ENCODE assay signal across 10 mouse cellular contexts in the genomic region with DNA sequence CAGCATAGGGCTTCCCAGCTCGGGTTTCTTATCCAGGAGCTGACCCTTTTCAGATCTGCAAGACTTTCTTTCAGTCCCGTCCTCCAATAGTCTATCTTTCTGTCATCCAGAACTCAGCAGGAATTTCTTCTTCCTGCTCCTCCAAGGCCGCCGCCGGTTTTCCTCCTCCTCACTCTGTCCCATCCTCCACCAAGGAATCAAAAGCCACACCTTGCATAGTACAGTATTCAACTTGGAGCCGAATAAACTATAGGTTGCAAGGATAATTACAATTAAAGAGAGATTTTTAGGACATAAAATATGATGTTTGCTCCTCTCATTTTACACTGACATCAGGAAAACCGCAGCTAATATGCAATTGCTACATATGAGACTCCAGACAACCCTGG. TPM values are rescaled to one million over a fixed set of nuclear protein-coding genes. Genes with fewer than 3 reads are reported as not detected.
A peak's percentile ranks its signal among the peaks of the same experiment; 100 is the strongest.
DNase-seq lines count a peak whose midpoint lies in the region; ATAC-seq and TF ChIP-seq lines count a peak whose summit lies in the region.
"Not testable (repeated sequence)": the region's sequence is repeated elsewhere in the genome, so short reads cannot be mapped to it uniquely, and the experiment has no call there.
"Had no signal": no experiment of that assay in that cellular context is flagged by ENCODE, and none has a peak within 500 bp of the region (broad histone marks: within the 10 kb centered on the region; RNA-seq: fewer than 3 reads in every experiment).

No protein-coding gene starts in this region.

- in situ Hi-C loops in CH12.LX (cut with MboI; ENCODE audit: low pct_ligation_motif_present, low pct_unique_long_range_greater_than_20kb, low sequenced_read_pairs), result loop anchor here (10.0 kb wide), 1 partner anchor 231 kb away; a partner anchor contains a TSS

- ATAC-seq in forebrain, embryonic 14.5 days, result peak; percentile 85
- peak; percentile 88 for ATAC-seq in kidney, embryonic 16.5 days (ENCODE audit: low FRiP score, low TSS enrichment)
- ATAC-seq in liver, embryonic 16.5 days (ENCODE audit: low read depth), result peak; percentile 45; the same call in 1 of the 2 replicates
- peak; percentile 91 for ATAC-seq in midbrain, embryonic 16.5 days
- peak; percentile 60; the same call in 1 of the 2 replicates for ATAC-seq in stomach, embryonic 16.5 days (ENCODE audit: insufficient read depth, low FRiP score)

- H3K79me2 ChIP-seq in CH12.LX (replicated peaks; ENCODE audit: control insufficient read depth, extremely low read depth, insufficient read depth, poor library complexity, severe bottlenecking), result not testable (repeated sequence)

- TF ChIP-seq POLR2A in CH12.LX (IDR thresholded peaks at IDR 0.05; ENCODE audit: low read depth, low read length); cortical plate, adult 2 months (IDR thresholded peaks at IDR 0.05; ENCODE audit: extremely low read depth, insufficient read depth, low read length): not testable (repeated sequence)

- H3K9me3 ChIP-seq in CH12.LX (replicated peaks; ENCODE audit: low read length); forebrain, embryonic 14.5 days (replicated peaks; ENCODE audit: control insufficient read depth, low read length); hindbrain, embryonic 10.5 days; kidney, embryonic 16.5 days (ENCODE audit: low read length); liver, embryonic 16.5 days (replicated peaks; ENCODE audit: control insufficient read depth, low read length); midbrain, embryonic 16.5 days (replicated peaks; ENCODE audit: control insufficient read depth, low read length, poor library complexity, severe bottlenecking); stomach, embryonic 16.5 days (replicated peaks; ENCODE audit: control insufficient read depth, low read length): not testable (repeated sequence)

- not testable (repeated sequence) for H3K36me3 ChIP-seq in CH12.LX (replicated peaks in 1 of 2; ENCODE audit: control insufficient read depth in 1 of 2, insufficient read depth in 1 of 2, low read length in 1 of 2); forebrain, embryonic 14.5 days (ENCODE audit: control insufficient read depth, insufficient read depth, low read length); hindbrain, embryonic 10.5 days; kidney, embryonic 16.5 days (ENCODE audit: insufficient read depth, low read length); liver, embryonic 16.5 days (ENCODE audit: control insufficient read depth, insufficient read depth); midbrain, embryonic 16.5 days (ENCODE audit: control insufficient read depth, insufficient read depth, low read length); stomach, embryonic 16.5 days (ENCODE audit: control insufficient read depth, insufficient read depth, low read length)

- peak overlapping the region; percentile 24; the same call in 1 of the 2 replicates for H3K4me2 ChIP-seq in CH12.LX (ENCODE audit: insufficient read depth, low read depth, poor library complexity, severe bottlenecking)
- H3K4me2 ChIP-seq in forebrain, embryonic 14.5 days (ENCODE audit: low read length), result peak overlapping the region; percentile 50
- peak overlapping the region; percentile 54 for H3K4me2 ChIP-seq in kidney, embryonic 16.5 days (replicated peaks; ENCODE audit: low read depth, low read length)
- H3K4me2 ChIP-seq in liver, embryonic 16.5 days (ENCODE audit: low read depth, low read length), result peak overlapping the region; percentile 68
- peak overlapping the region; percentile 59 for H3K4me2 ChIP-seq in midbrain, embryonic 16.5 days (ENCODE audit: low read length)
- H3K4me2 ChIP-seq in stomach, embryonic 16.5 days (ENCODE audit: low read depth, low read length), result peak overlapping the region; percentile 57

- not testable (repeated sequence) for DNase-seq in CH12.LX (ENCODE audit: extremely low read depth)
- peak; percentile 18 for DNase-seq in forebrain, embryonic 14.5 days (ENCODE audit: low spot score)
- DNase-seq in hindbrain, embryonic 10.5 days (ENCODE audit: low spot score), result peak; percentile 9

- not testable (repeated sequence) for TF ChIP-seq RAD21 in CH12.LX (IDR thresholded peaks at IDR 0.05; ENCODE audit: low read depth, low read length)

- 0 out of 2 replicates have a peak overlapping the region, but pooled peaks have one; percentile 44 for H3K9ac ChIP-seq in CH12.LX (ENCODE audit: insufficient read depth, low read depth)
- H3K9ac ChIP-seq in forebrain, embryonic 14.5 days (ENCODE audit: low read length), result peak overlapping the region; percentile 49
- H3K9ac ChIP-seq in kidney, embryonic 16.5 days (replicated peaks; ENCODE audit: low read length), result peak overlapping the region; percentile 63
- peak overlapping the region; percentile 60 for H3K9ac ChIP-seq in liver, embryonic 16.5 days (ENCODE audit: low read depth, low read length)
- H3K9ac ChIP-seq in midbrain, embryonic 16.5 days (ENCODE audit: low read depth, low read length), result peak overlapping the region; percentile 60; the same call in 1 of the 2 replicates
- peak overlapping the region; percentile 78; the same call in 1 of the 2 replicates for H3K9ac ChIP-seq in stomach, embryonic 16.5 days (ENCODE audit: low read length)

- not testable (repeated sequence) for H3K4me1 ChIP-seq in CH12.LX (ENCODE audit: control insufficient read depth in 1 of 2, insufficient read depth in 2 of 2); cortical plate, adult 2 months (ENCODE audit: control insufficient read depth, insufficient read depth, low read length); forebrain, embryonic 14.5 days (ENCODE audit: control insufficient read depth, insufficient read depth, low read length); hindbrain, embryonic 10.5 days (replicated peaks); kidney, embryonic 16.5 days (ENCODE audit: insufficient read depth, low read length); liver, embryonic 16.5 days (ENCODE audit: control insufficient read depth, low read depth, low read length); midbrain, embryonic 16.5 days (ENCODE audit: control insufficient read depth, insufficient read depth, low read length); stomach, embryonic 16.5 days (ENCODE audit: control insufficient read depth, insufficient read depth, low read length)

- TF ChIP-seq EP300 in CH12.LX (IDR thresholded peaks at IDR 0.05; ENCODE audit: low read length), result not testable (repeated sequence)

- dilution Hi-C loops in CH12.LX (cut with MboI; ENCODE audit: extremely low pct_ligation_motif_present, extremely low pct_unique_long_range_greater_than_20kb, low sequenced_read_pairs), result not testable (repeated sequence)

- H3K4me3 ChIP-seq in CH12.LX (replicated peaks in 1 of 3; ENCODE audit: low read depth in 2 of 3, low read length in 2 of 3, poor library complexity in 1 of 3), result peak overlapping the region in 1 of 3 experiments; percentile 43
- H3K4me3 ChIP-seq in cortical plate, adult 2 months (ENCODE audit: insufficient read depth, low read length), result peak overlapping the region; percentile 90
- peak overlapping the region; percentile 38 for H3K4me3 ChIP-seq in forebrain, embryonic 14.5 days (ENCODE audit: low read depth, low read length)
- H3K4me3 ChIP-seq in hindbrain, embryonic 10.5 days, result peak overlapping the region; percentile 55
- peak overlapping the region; percentile 62 for H3K4me3 ChIP-seq in kidney, embryonic 16.5 days (ENCODE audit: low read length)
- H3K4me3 ChIP-seq in liver, embryonic 16.5 days (ENCODE audit: low read depth, low read length), result peak overlapping the region; percentile 61
- H3K4me3 ChIP-seq in midbrain, embryonic 16.5 days (ENCODE audit: low read depth, low read length), result peak overlapping the region; percentile 49
- peak overlapping the region; percentile 59 for H3K4me3 ChIP-seq in stomach, embryonic 16.5 days (replicated peaks; ENCODE audit: low read length)

- not testable (repeated sequence) for H3K27me3 ChIP-seq in CH12.LX (replicated peaks); forebrain, embryonic 14.5 days (replicated peaks; ENCODE audit: control insufficient read depth, insufficient read depth, low read length); hindbrain, embryonic 10.5 days (ENCODE audit: insufficient read depth, poor library complexity, severe bottlenecking); kidney, embryonic 16.5 days (ENCODE audit: insufficient read depth, low read length); liver, embryonic 16.5 days (ENCODE audit: control insufficient read depth, insufficient read depth, low read depth, low read length); midbrain, embryonic 16.5 days (ENCODE audit: control insufficient read depth, insufficient read depth, low read depth, low read length); stomach, embryonic 16.5 days (ENCODE audit: control insufficient read depth, insufficient read depth, low read length)

- 7% methylated on average over 7 of the region's 7 CpGs for WGBS in forebrain, embryonic 14.5 days
- WGBS in hindbrain, embryonic 10.5 days, result 9% methylated on average over 7 of the region's 7 CpGs
- WGBS in kidney, embryonic 16.5 days, result 7% methylated on average over 7 of the region's 7 CpGs
- 6% methylated on average over 7 of the region's 7 CpGs for WGBS in liver, embryonic 16.5 days (ENCODE audit: insufficient replicate concordance)
- WGBS in midbrain, embryonic 16.5 days, result 6% methylated on average over 7 of the region's 7 CpGs
- 5% methylated on average over 7 of the region's 7 CpGs for WGBS in stomach, embryonic 16.5 days

- not testable (repeated sequence) for TF ChIP-seq CTCF in CH12.LX (conservative IDR thresholded peaks at IDR 0.05 in 1 of 2, IDR thresholded peaks at IDR 0.05 in 1 of 2; ENCODE audit: low read depth in 2 of 2, low read length in 2 of 2); cortical plate, adult 2 months (IDR thresholded peaks at IDR 0.05; ENCODE audit: extremely low read depth, insufficient read depth, low read length)

- H3K27ac ChIP-seq in CH12.LX (ENCODE audit: insufficient read depth, low read depth); cortical plate, adult 2 months (ENCODE audit: insufficient read depth, low read length); forebrain, embryonic 14.5 days (ENCODE audit: low read depth, low read length); kidney, embryonic 16.5 days (ENCODE audit: low read length); liver, embryonic 16.5 days (ENCODE audit: low read length); midbrain, embryonic 16.5 days (ENCODE audit: low read length); stomach, embryonic 16.5 days (ENCODE audit: low read length): not testable (repeated sequence)
- H3K27ac ChIP-seq in hindbrain, embryonic 10.5 days, result peak overlapping the region; percentile 80

RNA-seq across cellular contexts. Expression of a gene that starts 0.3 kb away (rescaled TPM):
- total RNA-seq in CH12.LX (2012; rRNA removed), result 5.1 and 5.7 TPM in 2 replicates
- total RNA-seq in CH12.LX (2014; rRNA removed), result 22.2 and 27.6 TPM in 2 replicates
- 6.7 and 8.2 TPM in 2 replicates for polyA plus RNA-seq in CH12.LX (2012; ENCODE audit: insufficient read length, low read depth)
- polyA plus RNA-seq in cortical plate, adult 2 months (2012; rRNA removed), result 4.1 and 4.7 TPM in 2 replicates
- polyA plus RNA-seq in forebrain, embryonic 14.5 days (2014; fragmentation: Nextera tagmentation; extraction: Ambion mirVana), result 10.0 and 10.7 TPM in 2 replicates
- 8.9 and 14.0 TPM in 2 replicates for polyA plus RNA-seq in hindbrain, embryonic 10.5 days (2016; fragmentation: Nextera tagmentation; extraction: Ambion mirVana)
- polyA plus RNA-seq in kidney, embryonic 16.5 days (2015; fragmentation: Nextera tagmentation; extraction: Ambion mirVana), result 11.6 and 15.0 TPM in 2 replicates
- 1.5 and 1.8 TPM in 2 replicates for polyA plus RNA-seq in liver, embryonic 16.5 days (2015; fragmentation: Nextera tagmentation; extraction: Ambion mirVana)
- polyA plus RNA-seq in midbrain, embryonic 16.5 days (2015; fragmentation: Nextera tagmentation; extraction: Ambion mirVana), result 7.5 and 9.6 TPM in 2 replicates
- polyA plus RNA-seq in stomach, embryonic 16.5 days (2015; fragmentation: Nextera tagmentation; extraction: Ambion mirVana), result 10.1 and 10.3 TPM in 2 replicates
- polyA plus RNA-seq: adrenal gland, adult 2 months; G1E had no signal

RNA-seq across cellular contexts. Expression of a gene that starts 53.3 kb away (rescaled TPM):
- total RNA-seq in CH12.LX (2012; rRNA removed), result 3.6 and 4.5 TPM in 2 replicates
- 12.2 and 17.3 TPM in 2 replicates for total RNA-seq in CH12.LX (2014; rRNA removed)
- polyA plus RNA-seq in CH12.LX (2012; ENCODE audit: insufficient read length, low read depth), result 11.2 and 14.4 TPM in 2 replicates
- polyA plus RNA-seq in cortical plate, adult 2 months (2012; rRNA removed), result 8.4 and 8.6 TPM in 2 replicates
- 13.2 and 15.4 TPM in 2 replicates for polyA plus RNA-seq in forebrain, embryonic 14.5 days (2014; fragmentation: Nextera tagmentation; extraction: Ambion mirVana)
- polyA plus RNA-seq in hindbrain, embryonic 10.5 days (2016; fragmentation: Nextera tagmentation; extraction: Ambion mirVana), result 15.8 and 24.2 TPM in 2 replicates
- polyA plus RNA-seq in kidney, embryonic 16.5 days (2015; fragmentation: Nextera tagmentation; extraction: Ambion mirVana), result 19.1 and 20.0 TPM in 2 replicates
- polyA plus RNA-seq in liver, embryonic 16.5 days (2015; fragmentation: Nextera tagmentation; extraction: Ambion mirVana), result 4.5 and 5.1 TPM in 2 replicates
- polyA plus RNA-seq in midbrain, embryonic 16.5 days (2015; fragmentation: Nextera tagmentation; extraction: Ambion mirVana), result 11.0 and 11.3 TPM in 2 replicates
- polyA plus RNA-seq in stomach, embryonic 16.5 days (2015; fragmentation: Nextera tagmentation; extraction: Ambion mirVana), result 13.4 and 14.8 TPM in 2 replicates
